Mouse (Mus musculus) erythroblast, embryonic 14.5 days (primary cell): Measurements from ENCODE around the gene Acaa1a. TPM values are rescaled to one million over a fixed set of nuclear protein-coding genes. Genes with fewer than 3 reads are reported as not detected.

Experiments used
- H3K27me3 ChIP-seq: 2 replicates; pipeline ENCODE4 v1.6.1; 2012; ENCODE audit warnings: inconsistent platforms; ENCODE audit not compliant: control insufficient read depth
- H3K36me3 ChIP-seq: 2 replicates; pipeline ENCODE4 v1.6.1; 2012; ENCODE audit warnings: mild to moderate bottlenecking, inconsistent platforms; ENCODE audit not compliant: control insufficient read depth
- H3K4me1 ChIP-seq: 2 replicates; pipeline ENCODE4 v1.6.1; 2012; ENCODE audit warnings: inconsistent platforms; ENCODE audit not compliant: control insufficient read depth
- H3K4me3 ChIP-seq: replicated peaks from 2 replicates; pipeline ENCODE3; 2012; ENCODE audit warnings: moderate library complexity, mild to moderate bottlenecking, inconsistent platforms
- H3K9me3 ChIP-seq: 2 replicates; pipeline ENCODE4 v1.6.1; 2012; ENCODE audit warnings: low read length, inconsistent platforms, mixed read lengths; ENCODE audit not compliant: control insufficient read depth
- GATA1 ChIP-seq: IDR thresholded peaks from 2 replicates; pipeline ENCODE4 v1.6.1; 2012; ENCODE audit warnings: low read length, inconsistent platforms, mixed read lengths
- TAL1 ChIP-seq: IDR thresholded peaks from 3 replicates; pipeline ENCODE4 v1.6.1; 2012; ENCODE audit warnings: low read length, inconsistent platforms, mixed read lengths
- polyA plus RNA-seq: library from polyadenylated mRNA; stranded (reverse); fragments of >175 nt; gene quantifications from 2 replicates; pipeline ENCODE4 v1.2.3, GENCODE M21; 2012

The Acaa1a gene
- polyA plus RNA-seq, 1 experiment, result 1.7 TPM

DNA sequence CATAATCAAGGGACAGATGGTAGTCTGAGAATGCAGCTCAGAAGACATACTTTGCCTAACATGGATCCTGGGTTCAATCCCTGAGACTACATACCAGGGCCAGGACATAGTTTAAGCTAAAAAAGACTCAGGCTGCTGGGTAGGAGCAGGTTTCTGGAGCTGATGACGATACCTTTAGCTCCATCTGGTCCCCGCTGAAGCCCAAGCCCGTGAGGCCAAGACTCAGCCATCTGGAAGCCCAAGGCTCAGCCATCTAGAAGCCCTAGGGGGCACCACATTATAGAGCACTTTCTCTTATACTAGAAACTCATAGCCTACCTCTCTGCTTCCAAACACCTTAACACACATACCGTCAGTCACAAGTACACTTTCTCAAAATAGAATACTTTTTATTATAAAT lies 3.9 kb upstream of the Acaa1a start:
- Histone ChIP-seq H3K4me1 (peaks cover 25% of the 10 kb centered on the region), H3K27me3 (no peaks in the 10 kb centered on the region; the same call in 1 of the 2 replicates), H3K4me3 (no peak overlapping the region), H3K9me3 (no peaks in the 10 kb centered on the region), H3K36me3 (peaks cover 23% of the 10 kb centered on the region)
- TF ChIP-seq TAL1 (no peak), GATA1 (no peak)

GRCm38 (mm10) chr9:119337842-119338241 lies 1.6 kb upstream of the Acaa1a start:
- peaks cover 42% of the 10 kb centered on the region for H3K4me1 ChIP-seq
- H3K4me3 ChIP-seq, result no peak overlapping the region
- H3K9me3 ChIP-seq, result no peaks in the 10 kb centered on the region
- H3K27me3 ChIP-seq, result no peaks in the 10 kb centered on the region
- no peak for TF ChIP-seq TAL1
- no peak for TF ChIP-seq GATA1
- peaks cover 23% of the 10 kb centered on the region for H3K36me3 ChIP-seq

GRCm38 (mm10) chr9:119338350-119338749 lies 1.1 kb upstream of the Acaa1a start:
- H3K9me3 ChIP-seq, result no peaks in the 10 kb centered on the region
- peaks cover 27% of the 10 kb centered on the region for H3K36me3 ChIP-seq
- no peaks in the 10 kb centered on the region for H3K27me3 ChIP-seq
- no peak for TF ChIP-seq GATA1
- TF ChIP-seq TAL1, result no peak
- H3K4me3 ChIP-seq, result no peak overlapping the region
- peaks cover 42% of the 10 kb centered on the region for H3K4me1 ChIP-seq

- H3K4me3 ChIP-seq, result peak overlapping the region; percentile 77
- H3K27me3 ChIP-seq, result no peaks in the 10 kb centered on the region
- no peak for TF ChIP-seq GATA1
- peaks cover 42% of the 10 kb centered on the region for H3K4me1 ChIP-seq
- no peaks in the 10 kb centered on the region for H3K9me3 ChIP-seq
- H3K36me3 ChIP-seq, result peaks cover 32% of the 10 kb centered on the region
Measured at GRCm38 (mm10) chr9:119339106-119339505, 370 bp upstream of the Acaa1a start.

DNA sequence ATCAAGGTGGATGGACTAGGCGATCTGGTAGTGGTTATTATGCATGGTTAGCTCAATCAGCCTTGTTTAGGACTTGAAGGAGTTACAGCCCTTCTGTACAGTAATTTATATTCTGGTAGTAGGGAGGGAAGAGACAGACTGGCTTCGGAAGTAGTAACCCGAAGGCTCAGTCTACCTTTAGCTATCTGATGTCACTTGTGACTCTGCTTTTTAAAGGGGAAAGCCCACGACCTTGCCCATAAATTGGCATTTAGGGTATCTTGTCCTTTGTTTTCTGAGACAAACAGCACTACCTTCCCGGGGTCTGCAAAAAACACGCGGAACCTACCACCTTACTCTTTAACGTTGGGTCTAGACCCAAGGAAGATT lies 720 bp downstream of the Acaa1a start:
- H3K27me3 ChIP-seq, result no peaks in the 10 kb centered on the region

GRCm38 (mm10) chr9:119340909-119341816 lies 1.7 kb downstream of the Acaa1a start, which contains the start of gene Myd88:
Myd88 (minus strand) TSS chr9:119341411.
- H3K4me3 ChIP-seq, result peak within 1 kb of the TSS; percentile 77
- H3K27me3 ChIP-seq, result no peaks in the 10 kb centered on the region
- H3K4me1 ChIP-seq, result peaks cover 36% of the 10 kb centered on the region
- peaks cover 45% of the 10 kb centered on the region for H3K36me3 ChIP-seq
- TF ChIP-seq TAL1, result no peak
- no peak for TF ChIP-seq GATA1
- no peaks in the 10 kb centered on the region for H3K9me3 ChIP-seq

More for the DNA sequence above, 720 bp downstream of the Acaa1a start:
- TF ChIP-seq TAL1 (no peak), GATA1 (no peak)
- Histone ChIP-seq H3K4me1 (peaks cover 36% of the 10 kb centered on the region), H3K36me3 (peaks cover 40% of the 10 kb centered on the region), H3K9me3 (no peaks in the 10 kb centered on the region), H3K4me3 (peak overlapping the region; percentile 77)

- TF ChIP-seq GATA1, result no peak
- TF ChIP-seq TAL1, result no peak
- H3K9me3 ChIP-seq, result no peaks in the 10 kb centered on the region
- no peaks in the 10 kb centered on the region for H3K27me3 ChIP-seq
- H3K4me3 ChIP-seq, result no peak overlapping the region
- peaks cover 36% of the 10 kb centered on the region for H3K4me1 ChIP-seq
- H3K36me3 ChIP-seq, result peaks cover 46% of the 10 kb centered on the region
Measured at GRCm38 (mm10) chr9:119342728-119343127, 3.3 kb downstream of the Acaa1a start.

DNA sequence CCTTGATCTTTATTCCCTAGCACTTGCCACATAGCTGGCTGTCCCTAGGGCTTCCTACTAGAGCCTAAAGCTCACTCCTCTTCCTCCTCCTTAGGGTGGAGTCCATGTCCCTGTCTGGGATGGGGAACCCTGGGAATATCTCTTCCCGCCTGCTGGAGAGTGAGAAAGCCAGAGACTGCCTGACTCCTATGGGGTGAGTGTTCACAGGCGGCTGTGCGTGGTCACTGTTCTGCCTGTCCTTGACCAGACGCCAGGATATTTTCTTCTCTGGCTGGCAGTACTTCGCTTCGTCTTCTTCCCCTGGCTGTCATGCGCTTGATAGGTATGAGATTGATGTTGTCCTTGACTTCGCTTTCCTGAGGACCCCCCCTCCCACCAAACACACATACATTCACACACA lies 6.9 kb downstream of the Acaa1a start:
- Histone ChIP-seq H3K27me3 (no peaks in the 10 kb centered on the region), H3K4me1 (peaks cover 11% of the 10 kb centered on the region), H3K4me3 (no peak overlapping the region), H3K36me3 (peaks cover 62% of the 10 kb centered on the region), H3K9me3 (no peaks in the 10 kb centered on the region)
- TF ChIP-seq GATA1, result no peak
- no peak for TF ChIP-seq TAL1

DNA sequence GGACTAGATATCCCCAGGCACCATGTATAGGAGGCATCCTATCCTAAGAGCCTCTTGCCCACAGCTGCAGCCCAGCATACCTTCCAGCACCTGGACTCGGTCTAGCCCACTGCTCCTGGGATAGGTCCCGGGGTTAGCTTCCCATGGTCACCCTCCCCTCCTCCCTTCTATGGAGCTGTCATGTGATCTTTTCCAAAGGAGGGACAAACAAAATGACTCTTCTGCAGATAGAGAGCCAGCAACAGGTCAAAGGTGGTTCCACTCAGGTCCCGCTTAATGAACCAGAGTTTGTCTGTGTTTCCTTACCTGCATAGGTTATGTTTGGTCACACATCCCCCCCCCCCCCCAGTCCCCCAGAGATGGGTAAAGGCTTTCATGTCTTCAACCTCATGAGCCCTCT lies 11.1 kb downstream of the Acaa1a start:
- Histone ChIP-seq H3K27me3 (no peaks in the 10 kb centered on the region), H3K36me3 (peaks cover 43% of the 10 kb centered on the region), H3K9me3 (no peaks in the 10 kb centered on the region), H3K4me3 (no peak overlapping the region), H3K4me1 (0 out of 2 replicates have a peak, but pooled peaks cover 2% of the 10 kb centered on the region)
- TF ChIP-seq TAL1 (no peak), GATA1 (no peak)
